Mouse (Mus musculus): ENCODE results near the gene Kdm1a. TPM values are rescaled to one million over a fixed set of nuclear protein-coding genes. Genes with fewer than 3 reads are reported as not detected.

Kdm1a gene
- polyA plus RNA-seq, 1 experiment: 203 TPM

- TF ChIP-seq CTCF (IDR thresholded peaks at IDR 0.05; ENCODE audit: borderline replicate concordance, extremely low read depth, insufficient read depth, insufficient read length): no peak
- no peak for TF ChIP-seq POLR2A (IDR thresholded peaks at IDR 0.05; ENCODE audit: borderline replicate concordance, extremely low read depth, insufficient read depth, insufficient read length, poor library complexity, severe bottlenecking)
- peak; percentile 17 for DNase-seq (ENCODE audit: low read depth)
Observed at GRCm38 (mm10) chr4:136562755-136563154, 39.8 kb downstream of the Kdm1a start.

- TF ChIP-seq CTCF (IDR thresholded peaks at IDR 0.05; ENCODE audit: borderline replicate concordance, extremely low read depth, insufficient read depth, insufficient read length) (no peak), POLR2A (IDR thresholded peaks at IDR 0.05; ENCODE audit: borderline replicate concordance, extremely low read depth, insufficient read depth, insufficient read length, poor library complexity, severe bottlenecking) (no peak)
- no peak for DNase-seq (ENCODE audit: low read depth)
Observed at GRCm38 (mm10) chr4:136560270-136560991, 42.1 kb downstream of the Kdm1a start.

GRCm38 (mm10) chr4:136559690-136560089 is 42.8 kb downstream of the Kdm1a start:
- DNase-seq (ENCODE audit: low read depth): no peak
- TF ChIP-seq POLR2A (IDR thresholded peaks at IDR 0.05; ENCODE audit: borderline replicate concordance, extremely low read depth, insufficient read depth, insufficient read length, poor library complexity, severe bottlenecking) (no peak), CTCF (IDR thresholded peaks at IDR 0.05; ENCODE audit: borderline replicate concordance, extremely low read depth, insufficient read depth, insufficient read length) (no peak)

- no peak for DNase-seq (ENCODE audit: low read depth)
- TF ChIP-seq POLR2A (IDR thresholded peaks at IDR 0.05; ENCODE audit: borderline replicate concordance, extremely low read depth, insufficient read depth, insufficient read length, poor library complexity, severe bottlenecking) (no peak), CTCF (IDR thresholded peaks at IDR 0.05; ENCODE audit: borderline replicate concordance, extremely low read depth, insufficient read depth, insufficient read length) (no peak)
Observed at GRCm38 (mm10) chr4:136557638-136558037, 44.9 kb downstream of the Kdm1a start.

GRCm38 (mm10) chr4:136553108-136553507 is 49.4 kb downstream of the Kdm1a start:
- TF ChIP-seq POLR2A (IDR thresholded peaks at IDR 0.05; ENCODE audit: borderline replicate concordance, extremely low read depth, insufficient read depth, insufficient read length, poor library complexity, severe bottlenecking) (no peak), CTCF (IDR thresholded peaks at IDR 0.05; ENCODE audit: borderline replicate concordance, extremely low read depth, insufficient read depth, insufficient read length) (no peak)
- DNase-seq (ENCODE audit: low read depth): no peak

- peak; percentile 82 for DNase-seq (ENCODE audit: low read depth)
- TF ChIP-seq CTCF (IDR thresholded peaks at IDR 0.05; ENCODE audit: borderline replicate concordance, extremely low read depth, insufficient read depth, insufficient read length) (no peak), POLR2A (IDR thresholded peaks at IDR 0.05; ENCODE audit: borderline replicate concordance, extremely low read depth, insufficient read depth, insufficient read length, poor library complexity, severe bottlenecking) (no peak)
Observed at GRCm38 (mm10) chr4:136548381-136548801, 54.1 kb downstream of the Kdm1a start.

GRCm38 (mm10) chr4:136547721-136548120 is 54.8 kb downstream of the Kdm1a start:
- TF ChIP-seq POLR2A (IDR thresholded peaks at IDR 0.05; ENCODE audit: borderline replicate concordance, extremely low read depth, insufficient read depth, insufficient read length, poor library complexity, severe bottlenecking) (no peak), CTCF (IDR thresholded peaks at IDR 0.05; ENCODE audit: borderline replicate concordance, extremely low read depth, insufficient read depth, insufficient read length) (no peak)
- DNase-seq (ENCODE audit: low read depth): no peak

GRCm38 (mm10) chr4:136546279-136547045 is 56.1 kb downstream of the Kdm1a start:
- no peak for TF ChIP-seq POLR2A (IDR thresholded peaks at IDR 0.05; ENCODE audit: borderline replicate concordance, extremely low read depth, insufficient read depth, insufficient read length, poor library complexity, severe bottlenecking)
- no peak for TF ChIP-seq CTCF (IDR thresholded peaks at IDR 0.05; ENCODE audit: borderline replicate concordance, extremely low read depth, insufficient read depth, insufficient read length)
- DNase-seq (ENCODE audit: low read depth): no peak

GRCm38 (mm10) chr4:136545151-136545550 is 57.4 kb downstream of the Kdm1a start:
- DNase-seq (ENCODE audit: low read depth): no peak
- no peak for TF ChIP-seq CTCF (IDR thresholded peaks at IDR 0.05; ENCODE audit: borderline replicate concordance, extremely low read depth, insufficient read depth, insufficient read length)
- no peak for TF ChIP-seq POLR2A (IDR thresholded peaks at IDR 0.05; ENCODE audit: borderline replicate concordance, extremely low read depth, insufficient read depth, insufficient read length, poor library complexity, severe bottlenecking)

GRCm38 (mm10) chr4:136526412-136526811 is 76.1 kb downstream of the Kdm1a start:
- TF ChIP-seq POLR2A (IDR thresholded peaks at IDR 0.05; ENCODE audit: borderline replicate concordance, extremely low read depth, insufficient read depth, insufficient read length, poor library complexity, severe bottlenecking): no peak
- peak; percentile 68; the same call in 1 of the 2 replicates for TF ChIP-seq CTCF (IDR thresholded peaks at IDR 0.05; ENCODE audit: borderline replicate concordance, extremely low read depth, insufficient read depth, insufficient read length)
- DNase-seq (ENCODE audit: low read depth): peak; percentile 83

GRCm38 (mm10) chr4:136524309-136524708 is 78.2 kb downstream of the Kdm1a start:
- no peak for DNase-seq (ENCODE audit: low read depth)
- no peak for TF ChIP-seq POLR2A (IDR thresholded peaks at IDR 0.05; ENCODE audit: borderline replicate concordance, extremely low read depth, insufficient read depth, insufficient read length, poor library complexity, severe bottlenecking)
- TF ChIP-seq CTCF (IDR thresholded peaks at IDR 0.05; ENCODE audit: borderline replicate concordance, extremely low read depth, insufficient read depth, insufficient read length): no peak
